Mouse (Mus musculus) spleen, adult 2 months (tissue): ENCODE data around the gene Dsp.

Experiments used
- CTCF ChIP-seq: fragments of 200-500 bp; IDR thresholded peaks from 2 replicates; pipeline ENCODE4 v1.5.1; 2011; ENCODE audit warnings: mild to moderate bottlenecking, inconsistent platforms; ENCODE audit not compliant: insufficient read depth, insufficient read length, insufficient replicate concordance; ENCODE audit errors: extremely low read depth
- POLR2A ChIP-seq: fragments of 200-500 bp; IDR thresholded peaks from 2 replicates; pipeline ENCODE4 v1.6.1; 2011; ENCODE audit warnings: low read depth, low read length, inconsistent platforms

DNA sequence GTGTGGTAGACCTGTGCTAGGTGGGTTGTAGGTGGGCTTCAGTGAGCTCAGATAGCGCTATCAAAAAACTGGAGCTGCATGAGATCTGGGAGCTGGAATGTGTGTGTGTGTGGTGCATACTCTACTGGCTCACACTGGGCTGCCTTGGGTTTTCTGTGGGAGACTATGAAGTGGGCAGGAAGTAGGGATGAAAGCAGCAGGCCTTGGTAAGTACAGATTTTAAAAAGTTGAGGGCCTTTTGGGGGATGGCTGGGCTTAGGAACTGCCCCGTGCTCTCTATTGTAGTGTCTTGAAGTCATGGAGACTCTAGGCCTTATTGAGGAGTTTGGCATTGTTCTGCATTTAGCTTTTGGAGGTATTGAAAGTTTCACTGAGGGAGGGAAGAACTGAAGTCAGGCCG lies 67.6 kb downstream of the Dsp start:
- TF ChIP-seq CTCF (no peak), POLR2A (no peak)
